Mouse (Mus musculus): ENCODE measurements at regions not wholly inside any gene's neighbourhood (a gene's known extent, or its start where the extent isn't known, plus 50 kb on each side); places are given as distances from the start of the nearest gene placed in this dataset.

- no peak overlapping the region for H3K27ac ChIP-seq
- no peaks in the 10 kb centered on the region for H3K36me3 ChIP-seq (ENCODE audit: insufficient read depth, low read length)
- DNase-seq (ENCODE audit: low spot score) = no peak
- 81% methylated on average over 4 of the region's 4 CpGs for WGBS
- H3K9me3 ChIP-seq (replicated peaks; ENCODE audit: low read length) = no peaks in the 10 kb centered on the region
- H3K9ac ChIP-seq (ENCODE audit: low read depth, low read length) = no peak overlapping the region
- TF ChIP-seq CTCF (IDR thresholded peaks at IDR 0.05; ENCODE audit: low read depth) = no peak
- ATAC-seq (replicated peaks; ENCODE audit: low FRiP score, low read depth) = no peak
- H3K27me3 ChIP-seq (ENCODE audit: insufficient read depth, low read length) = no peaks in the 10 kb centered on the region
- H3K4me1 ChIP-seq (replicated peaks; ENCODE audit: insufficient read depth, low read length) = no peaks in the 10 kb centered on the region
- no peak overlapping the region for H3K4me2 ChIP-seq (ENCODE audit: low read length)
- no peak overlapping the region for H3K4me3 ChIP-seq (replicated peaks; ENCODE audit: low read depth, low read length)
Observed at GRCm38 (mm10) chr10:54337234-54337633, 260.8 kb upstream of the Man1a start.

Measured in kidney, postnatal 0 days (tissue).